Mouse (Mus musculus) heart, embryonic 16.5 days (tissue): ENCODE data around the gene Aif1. TPM values are rescaled to one million over a fixed set of nuclear protein-coding genes. Genes with fewer than 3 reads are reported as not detected.

ENCODE experiments used
- ATAC-seq: fragments of 200-750 bp; cut with Nextera tagmentation; replicated peaks from 2 replicates; pipeline ENCODE4 v1.8.0; 2017; ENCODE audit warnings: moderate number of reproducible peaks; ENCODE audit not compliant: insufficient read depth, low FRiP score; ENCODE audit errors: extremely low read depth
- H3K27ac ChIP-seq: fragments of 300-500 bp; sonication (generic); 2 replicates; pipeline ENCODE4 v1.5.1; 2014; ENCODE audit warnings: mild to moderate bottlenecking, low read length, control low read depth, moderate library complexity
- H3K27me3 ChIP-seq: fragments of 300-500 bp; sonication (generic); 2 replicates; pipeline ENCODE4 v1.6.1; 2014; ENCODE audit warnings: low read length, mixed read lengths; ENCODE audit not compliant: control insufficient read depth, insufficient read depth
- H3K36me3 ChIP-seq: fragments of 300-500 bp; sonication (generic); 2 replicates; pipeline ENCODE4 v1.6.1; 2014; ENCODE audit not compliant: control insufficient read depth, insufficient read depth
- H3K4me1 ChIP-seq: fragments of 300-500 bp; sonication (generic); 2 replicates; pipeline ENCODE4 v1.6.1; 2014; ENCODE audit warnings: low read length, mixed read lengths; ENCODE audit not compliant: control insufficient read depth, insufficient read depth
- H3K4me2 ChIP-seq: fragments of 300-500 bp; sonication (generic); 2 replicates; pipeline ENCODE4 v1.6.1; 2014; ENCODE audit warnings: low read depth, mild to moderate bottlenecking, control low read depth, low read length
- H3K4me3 ChIP-seq: fragments of 300-500 bp; sonication (generic); 2 replicates; pipeline ENCODE4 v1.5.1; 2014; ENCODE audit warnings: mild to moderate bottlenecking, control low read depth, low read length
- H3K9ac ChIP-seq: fragments of 300-500 bp; sonication (generic); 2 replicates; pipeline ENCODE4 v1.6.1; 2014; ENCODE audit warnings: low read length, control low read depth
- H3K9me3 ChIP-seq: fragments of 300-500 bp; sonication (generic); replicated peaks from 2 replicates; pipeline ENCODE4 v1.6.1; 2016; ENCODE audit warnings: low read length; ENCODE audit not compliant: control insufficient read depth
- WGBS: fragments of 180-500 bp; shearing (Covaris S2); extraction: QIAGEN DNeasy Blood & Tissue Kit; methylation state at CpG from one replicate; pipeline ENCODE4 v1.1.7; 2014; 5-methylcytosine and 5-hydroxymethylcytosine counted together
- polyA plus RNA-seq: library from polyadenylated mRNA; unstranded; fragments of >200 nt; fragmentation: Nextera tagmentation; extraction: Ambion mirVana; gene quantifications from 2 replicates; pipeline ENCODE4 v1.2.1, GENCODE M21; 2015

Aif1 gene
- polyA plus RNA-seq, 1 experiment from 2014 or later = 10.9 TPM

- Histone ChIP-seq H3K9ac (peak within 1 kb of the TSS; percentile 100), H3K27ac (peak within 1 kb of the TSS; percentile 95), H3K4me1 (peaks cover 23% of the 10 kb centered on the region), H3K4me3 (peak within 1 kb of the TSS; percentile 90), H3K4me2 (peak within 1 kb of the TSS; percentile 88), H3K36me3 (peaks cover 24% of the 10 kb centered on the region), H3K27me3 (no peaks in the 10 kb centered on the region), H3K9me3 (no peaks in the 10 kb centered on the region)
- ATAC-seq = peak; percentile 95
- under 1% methylated on average over 68 of the region's 89 CpGs for WGBS
Observed at GRCm38 (mm10) chr17:35164568-35165450, 11.1 kb downstream of the Aif1 start, which contains the start of gene Prrc2a. Gene Prrc2a (minus strand): TSS chr17:35164897.

DNA sequence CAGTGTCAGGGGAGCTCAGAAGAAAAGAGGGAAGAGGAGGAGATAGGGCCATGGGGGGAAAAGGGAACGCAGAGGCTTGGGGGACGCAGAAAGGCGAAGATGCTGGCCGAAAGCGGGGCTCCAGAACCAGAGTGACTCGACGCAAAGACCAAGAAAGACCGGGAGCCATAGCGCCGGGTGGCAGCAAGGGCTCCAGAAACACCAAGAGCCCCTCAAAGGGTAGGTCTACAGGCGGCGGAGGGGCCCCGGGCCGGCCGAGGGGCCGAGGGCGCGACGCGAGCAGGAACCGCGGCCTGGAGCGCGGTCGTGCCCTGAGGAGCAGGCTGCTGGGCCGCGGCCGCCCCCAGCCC, 11.7 kb downstream of the Aif1 start:
- no peak for ATAC-seq
- H3K9me3 ChIP-seq = no peaks in the 10 kb centered on the region
- H3K4me3 ChIP-seq = peak overlapping the region; percentile 90
- peaks cover 23% of the 10 kb centered on the region for H3K4me1 ChIP-seq
- WGBS = 0% methylated on average over 24 of the region's 28 CpGs
- no peaks in the 10 kb centered on the region for H3K27me3 ChIP-seq
- H3K4me2 ChIP-seq = peak overlapping the region; percentile 88
- peak overlapping the region; percentile 95 for H3K27ac ChIP-seq
- H3K36me3 ChIP-seq = peaks cover 30% of the 10 kb centered on the region
- H3K9ac ChIP-seq = peak overlapping the region; percentile 100

DNA sequence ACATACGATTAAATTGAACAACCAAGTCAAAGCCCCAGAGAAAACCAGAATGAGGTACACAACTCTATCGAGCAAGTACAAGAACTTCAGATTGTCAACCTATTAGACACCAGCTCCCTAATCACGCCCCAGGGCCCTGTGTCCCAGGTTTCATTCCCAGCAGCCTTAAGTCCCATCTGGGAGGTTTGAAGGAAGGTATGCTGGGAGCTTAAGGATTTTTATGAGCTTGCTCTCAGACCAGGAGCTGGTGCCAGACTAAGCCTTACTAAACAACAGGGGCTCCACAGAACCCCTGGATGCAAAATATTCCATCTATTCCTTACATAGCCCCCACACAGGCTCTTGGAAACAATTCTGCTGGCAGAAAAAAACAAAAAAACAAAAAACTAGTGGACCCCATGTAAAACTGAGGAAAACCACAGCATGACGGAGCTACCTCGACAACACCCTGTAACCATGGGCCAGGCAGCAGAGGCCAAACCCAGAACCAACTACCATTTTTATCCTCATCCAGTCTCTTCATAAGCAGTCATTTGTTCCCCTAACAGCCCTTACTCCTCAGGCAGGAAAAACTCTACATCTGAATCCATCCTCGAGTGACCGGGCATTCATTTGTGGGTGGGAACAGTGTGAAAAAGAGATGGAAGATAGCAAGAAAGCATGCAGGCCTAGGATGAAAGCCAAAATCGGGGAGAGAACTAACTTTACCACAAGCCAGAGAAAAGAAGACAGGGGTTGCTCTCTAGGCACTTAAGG, 12.4 kb downstream of the Aif1 start:
- Histone ChIP-seq H3K27me3 (no peaks in the 10 kb centered on the region), H3K9ac (peak overlapping the region; percentile 100), H3K27ac (peak overlapping the region; percentile 95), H3K4me1 (peaks cover 23% of the 10 kb centered on the region), H3K36me3 (peaks cover 37% of the 10 kb centered on the region), H3K4me3 (peak overlapping the region; percentile 90), H3K9me3 (no peaks in the 10 kb centered on the region), H3K4me2 (peak overlapping the region; percentile 88)
- ATAC-seq = no peak
- 5% methylated on average over 8 of the region's 8 CpGs for WGBS

GRCm38 (mm10) chr17:35162730-35163129, 13.1 kb downstream of the Aif1 start:
- Histone ChIP-seq H3K36me3 (peaks cover 44% of the 10 kb centered on the region), H3K4me2 (peak overlapping the region; percentile 88)
- WGBS = 31% methylated on average over 12 of the region's 12 CpGs

GRCm38 (mm10) chr17:35162121-35162520, 13.7 kb downstream of the Aif1 start:
- Histone ChIP-seq H3K4me2 (peak overlapping the region; percentile 88), H3K27me3 (no peaks in the 10 kb centered on the region), H3K9ac (peak overlapping the region; percentile 100), H3K4me1 (peaks cover 23% of the 10 kb centered on the region), H3K9me3 (no peaks in the 10 kb centered on the region), H3K27ac (no peak overlapping the region), H3K36me3 (peaks cover 50% of the 10 kb centered on the region), H3K4me3 (peak overlapping the region; percentile 90)
- ATAC-seq = no peak
- 56% methylated on average over 14 of the region's 14 CpGs for WGBS

More at GRCm38 (mm10) chr17:35162730-35163129, 13.1 kb downstream of the Aif1 start:
- no peak for ATAC-seq
- H3K27ac ChIP-seq = 0 out of 2 replicates have a peak overlapping the region, but pooled peaks have one; percentile 4
- H3K9ac ChIP-seq = peak overlapping the region; percentile 100
- peaks cover 23% of the 10 kb centered on the region for H3K4me1 ChIP-seq
- peak overlapping the region; percentile 90 for H3K4me3 ChIP-seq
- no peaks in the 10 kb centered on the region for H3K27me3 ChIP-seq
- H3K9me3 ChIP-seq = no peaks in the 10 kb centered on the region

GRCm38 (mm10) chr17:35161421-35161820, 14.4 kb downstream of the Aif1 start:
- H3K27me3 ChIP-seq = no peaks in the 10 kb centered on the region
- peaks cover 23% of the 10 kb centered on the region for H3K4me1 ChIP-seq
- no peak for ATAC-seq
- no peak overlapping the region for H3K9ac ChIP-seq
- 0 out of 2 replicates have a peak overlapping the region, but pooled peaks have one; percentile 4 for H3K4me2 ChIP-seq
- no peak overlapping the region for H3K27ac ChIP-seq
- no peaks in the 10 kb centered on the region for H3K9me3 ChIP-seq
- H3K4me3 ChIP-seq = no peak overlapping the region
- 77% methylated on average over 11 of the region's 11 CpGs for WGBS
- H3K36me3 ChIP-seq = peaks cover 57% of the 10 kb centered on the region

- no peak overlapping the region for H3K9ac ChIP-seq
- H3K4me2 ChIP-seq = no peak overlapping the region
- no peaks in the 10 kb centered on the region for H3K9me3 ChIP-seq
- no peak overlapping the region for H3K4me3 ChIP-seq
- 82% methylated on average over 7 of the region's 7 CpGs for WGBS
- no peak for ATAC-seq
- peaks cover 75% of the 10 kb centered on the region for H3K36me3 ChIP-seq
- no peak overlapping the region for H3K27ac ChIP-seq
- H3K4me1 ChIP-seq = peaks cover 16% of the 10 kb centered on the region
- no peaks in the 10 kb centered on the region for H3K27me3 ChIP-seq
Observed at GRCm38 (mm10) chr17:35159638-35160037, 16.2 kb downstream of the Aif1 start.

GRCm38 (mm10) chr17:35158850-35159593, 16.8 kb downstream of the Aif1 start:
- peaks cover 16% of the 10 kb centered on the region for H3K4me1 ChIP-seq
- no peaks in the 10 kb centered on the region for H3K27me3 ChIP-seq
- no peak overlapping the region for H3K4me2 ChIP-seq
- H3K27ac ChIP-seq = no peak overlapping the region
- H3K9me3 ChIP-seq = no peaks in the 10 kb centered on the region
- no peak overlapping the region for H3K9ac ChIP-seq
- ATAC-seq = no peak
- peaks cover 81% of the 10 kb centered on the region for H3K36me3 ChIP-seq
- H3K4me3 ChIP-seq = no peak overlapping the region
- WGBS = 90% methylated on average over 16 of the region's 16 CpGs
